Mouse (Mus musculus): ENCODE measurements around the gene Mllt6.
"Not testable (repeated sequence)": the region's sequence is repeated elsewhere in the genome, so short reads cannot be mapped to it uniquely, and the experiment has no call there.

Gene Mllt6

DNA sequence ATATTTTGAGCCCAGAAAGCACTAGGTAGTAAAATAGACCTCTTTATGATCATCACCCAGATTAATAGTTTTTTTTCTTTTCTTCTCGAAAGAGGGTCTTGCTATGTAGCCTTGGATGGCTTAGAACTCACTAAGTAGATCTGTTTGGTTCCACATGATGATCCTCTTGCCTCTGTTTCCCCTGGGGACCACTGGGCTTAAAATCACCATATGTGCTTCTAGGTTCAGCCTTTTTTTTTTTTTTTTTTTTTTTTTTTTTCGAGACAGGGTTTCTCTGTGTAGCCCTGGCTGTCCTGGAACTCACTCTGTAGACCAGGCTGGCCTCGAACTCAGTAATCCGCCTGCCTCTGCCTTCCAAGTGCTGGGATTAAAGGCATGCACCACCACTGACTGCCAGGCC is 14.7 kb upstream of the Mllt6 start:
- not testable (repeated sequence) for DNase-seq (ENCODE audit: low spot score in 2 of 2)

- DNase-seq (ENCODE audit: low spot score in 2 of 2), result no peak
These were observed 12.9 kb upstream of the Mllt6 start for GRCm38 (mm10) chr11:97650341-97650740.

DNA sequence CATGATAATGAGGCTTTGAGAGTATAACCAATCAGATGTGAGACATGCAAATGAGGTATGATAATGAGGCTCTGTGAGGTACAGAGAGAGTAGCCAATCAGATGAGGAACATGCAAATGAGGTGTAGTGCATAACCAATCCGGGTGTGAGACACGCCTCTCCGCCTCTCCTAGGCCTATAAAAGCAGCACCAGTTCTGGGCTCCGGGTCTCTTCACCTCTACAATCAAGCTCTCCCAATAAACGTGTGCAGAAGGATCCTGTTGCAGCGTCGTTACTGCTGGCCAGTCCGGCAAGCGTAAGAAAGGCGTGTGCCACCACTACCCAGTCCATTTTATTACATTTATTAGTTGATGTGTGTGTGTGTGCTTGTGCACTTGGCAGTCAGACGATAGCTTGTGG is 9.8 kb upstream of the Mllt6 start:
- DNase-seq (ENCODE audit: low spot score in 2 of 2), result not testable (repeated sequence)

- DNase-seq (ENCODE audit: low spot score in 2 of 2), result no peak
These were observed 9.0 kb upstream of the Mllt6 start for GRCm38 (mm10) chr11:97654210-97654609.

DNA sequence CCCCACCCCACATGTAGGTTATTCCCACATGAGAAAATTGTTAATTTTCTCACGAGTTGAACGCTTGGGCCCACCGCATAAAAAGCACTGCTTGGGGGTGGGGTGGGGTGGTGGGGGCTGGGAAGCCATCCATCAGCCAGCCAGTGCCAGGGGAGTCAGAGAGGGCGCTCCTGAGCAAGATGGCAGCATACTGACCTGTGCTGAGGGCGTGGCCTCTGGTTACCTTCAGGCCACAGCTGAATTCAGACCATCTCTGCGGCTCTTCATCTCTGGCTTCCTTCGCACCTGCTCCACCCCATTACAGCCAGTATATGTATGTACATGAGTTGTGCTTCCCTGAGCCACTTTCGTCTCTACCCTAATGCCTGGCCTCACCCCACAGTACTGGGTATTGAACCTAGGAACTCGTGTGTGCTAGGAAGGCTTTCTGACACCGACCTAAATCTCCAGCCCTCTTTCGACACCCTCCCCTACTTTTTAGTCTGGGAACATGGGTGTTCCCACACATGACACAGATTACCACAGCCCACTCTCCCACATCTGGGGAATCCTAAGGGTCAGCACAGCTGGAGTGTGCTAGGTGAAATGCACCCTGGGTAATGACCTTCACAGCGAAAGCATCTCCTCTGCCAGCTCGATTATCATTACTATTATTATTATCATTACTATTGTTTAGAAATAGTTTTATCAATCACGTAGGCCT is 6.8 kb upstream of the Mllt6 start:
- DNase-seq (ENCODE audit: low spot score in 2 of 2), result no peak

GRCm38 (mm10) chr11:97657184-97657945 is 5.8 kb upstream of the Mllt6 start:
- no peak for DNase-seq (ENCODE audit: low spot score in 2 of 2)

DNA sequence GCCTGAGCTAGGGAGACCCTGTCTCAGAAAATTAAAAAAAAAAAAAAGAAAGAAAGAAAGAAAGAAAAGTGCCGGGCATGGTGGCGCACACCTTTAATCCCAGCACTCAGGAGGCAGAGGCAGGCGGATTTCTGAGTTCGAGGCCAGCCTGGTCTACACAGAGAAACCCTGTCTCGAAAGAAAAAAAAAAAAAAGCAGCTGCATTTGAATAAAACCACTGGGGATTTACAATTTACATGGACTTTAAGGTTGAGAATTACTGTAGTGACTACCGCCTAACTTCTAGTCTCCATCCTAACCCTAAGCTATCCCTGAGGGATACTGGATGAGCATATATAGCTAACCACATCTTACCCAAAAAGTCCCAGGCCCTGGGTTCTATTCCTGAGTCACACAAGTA is 5.2 kb upstream of the Mllt6 start:
- DNase-seq (ENCODE audit: low spot score in 2 of 2), result not testable (repeated sequence)

DNA sequence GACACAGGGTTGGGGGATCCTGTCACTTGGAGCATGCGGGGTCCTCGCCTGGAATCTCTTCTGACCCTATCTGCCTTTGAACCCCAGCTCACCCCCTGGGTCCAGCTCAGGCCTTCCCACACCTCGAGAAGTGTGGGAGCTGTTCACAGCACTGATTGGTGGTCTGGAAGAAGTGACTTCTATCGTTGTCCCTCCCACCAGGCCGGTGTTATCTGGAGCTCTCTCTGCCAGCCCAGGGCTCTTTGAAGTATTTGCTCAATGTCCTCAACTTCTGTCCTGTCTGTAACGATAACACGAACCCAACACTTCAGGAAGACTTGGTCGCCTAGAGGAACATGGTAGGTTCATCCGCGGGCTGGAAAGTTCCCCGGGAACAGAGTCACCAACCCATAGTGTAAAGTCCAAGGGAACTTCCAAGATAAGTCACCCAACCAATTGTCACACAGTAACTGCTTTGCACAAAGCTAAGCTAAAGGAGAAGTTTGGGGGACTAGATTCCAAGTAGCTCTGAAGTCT is 4.4 kb upstream of the Mllt6 start:
- no peak for DNase-seq (ENCODE audit: low spot score in 2 of 2)

DNA sequence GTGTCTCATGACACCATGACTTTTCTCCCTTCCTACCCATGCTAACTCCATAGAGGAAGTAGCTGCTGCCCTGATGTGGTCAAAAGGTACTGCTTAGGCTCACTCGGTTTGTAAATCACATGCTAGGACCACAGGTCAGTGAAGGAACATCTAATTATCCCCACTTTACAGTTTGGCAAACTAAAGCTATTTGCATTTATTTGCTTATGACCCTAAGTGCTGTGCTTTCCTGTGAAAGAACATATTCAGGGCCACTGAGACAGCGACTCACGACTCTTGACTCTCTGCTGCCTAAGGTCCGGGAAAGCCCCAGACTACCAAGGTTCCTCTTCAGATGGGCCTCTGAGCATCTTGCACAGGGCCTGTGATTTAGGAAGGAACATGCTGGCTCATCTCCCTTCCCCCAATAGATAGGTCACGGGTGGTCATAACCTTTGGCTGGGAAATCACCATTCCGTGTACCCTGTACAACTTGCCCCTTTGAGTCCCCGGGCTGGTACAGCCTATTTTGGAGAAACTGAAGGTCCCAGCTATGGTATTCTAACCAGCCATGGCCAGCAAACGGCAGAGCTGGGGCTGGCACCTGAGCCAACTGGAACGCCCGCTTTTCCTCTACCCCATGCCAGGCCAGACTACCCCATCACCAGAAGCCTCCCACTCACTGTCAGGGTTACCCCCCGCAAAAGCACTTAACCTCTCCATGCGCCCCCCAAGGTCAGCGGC is 3.8 kb upstream of the Mllt6 start:
- no peak for DNase-seq (ENCODE audit: low spot score in 2 of 2)

GRCm38 (mm10) chr11:97659990-97660714 is 3.1 kb upstream of the Mllt6 start:
- DNase-seq (ENCODE audit: low spot score in 2 of 2), result peak; percentile 70 to 77

- no peak for DNase-seq (ENCODE audit: low spot score in 2 of 2)
These were observed 2.2 kb upstream of the Mllt6 start for GRCm38 (mm10) chr11:97660734-97661647.

DNA sequence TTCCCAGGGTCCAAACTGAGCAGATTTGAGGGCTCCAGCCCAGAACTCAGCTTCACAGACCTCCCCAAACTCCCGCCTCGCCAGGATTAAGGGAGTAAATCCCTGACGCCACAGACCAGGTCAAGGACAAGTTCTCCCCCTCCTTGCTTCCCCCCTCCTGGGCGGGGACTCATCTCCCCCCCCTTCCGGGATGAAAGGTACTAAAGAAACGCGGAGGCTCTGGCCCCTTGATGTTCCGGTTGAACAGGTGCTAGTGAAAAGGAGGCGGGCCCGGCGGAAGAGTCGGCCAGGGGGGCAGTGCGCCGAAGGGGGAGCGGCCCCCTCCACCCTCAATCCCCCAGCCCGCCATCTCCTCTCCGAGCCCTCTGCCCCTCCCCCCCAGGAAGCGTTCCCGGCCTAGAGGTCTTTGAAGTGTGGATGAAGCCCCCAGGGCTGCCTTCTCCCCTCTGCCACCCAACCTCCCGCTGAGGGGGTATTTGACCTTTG is 1.5 kb upstream of the Mllt6 start:
- no peak for DNase-seq (ENCODE audit: low spot score in 2 of 2)

DNA sequence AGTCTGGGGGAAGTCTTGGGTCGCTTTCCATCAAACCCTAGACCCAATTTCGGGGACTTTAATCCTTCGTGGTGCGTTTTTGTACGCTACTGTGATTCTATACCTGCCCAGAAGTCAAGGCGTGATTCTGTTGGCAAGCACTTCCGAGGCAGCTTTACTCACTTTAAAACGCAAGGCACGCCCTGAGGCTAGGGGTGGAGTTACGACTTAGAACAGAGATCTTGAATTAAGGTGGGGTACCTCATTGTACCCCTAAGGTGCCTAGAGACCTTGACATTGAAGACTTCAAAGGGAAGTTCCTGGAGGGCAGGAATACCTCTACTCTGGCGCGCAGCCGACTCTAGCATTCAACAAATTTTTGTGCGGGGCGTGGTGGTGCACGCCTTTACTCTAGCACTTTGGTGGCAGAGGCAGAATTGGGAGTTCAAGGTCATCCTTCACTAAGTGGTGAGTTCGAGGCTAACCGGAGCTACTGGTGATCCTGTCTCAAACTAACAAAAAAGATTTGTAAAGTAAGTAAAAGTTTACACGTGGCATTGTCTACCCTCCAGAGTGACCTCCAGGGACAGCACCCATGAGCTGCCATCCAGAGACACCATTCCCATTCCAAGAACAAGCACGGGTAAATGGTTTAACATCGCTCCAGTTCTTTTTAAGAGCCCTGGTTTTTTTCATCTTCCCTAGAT is 864 bp upstream of the Mllt6 start:
- no peak for DNase-seq (ENCODE audit: low spot score in 2 of 2)

- DNase-seq (ENCODE audit: low spot score in 2 of 2), result no peak
These were observed 519 bp downstream of the Mllt6 start for GRCm38 (mm10) chr11:97663528-97664338.

GRCm38 (mm10) chr11:97664339-97664665 is 1.1 kb downstream of the Mllt6 start:
- no peak for DNase-seq (ENCODE audit: low spot score in 2 of 2)

DNA sequence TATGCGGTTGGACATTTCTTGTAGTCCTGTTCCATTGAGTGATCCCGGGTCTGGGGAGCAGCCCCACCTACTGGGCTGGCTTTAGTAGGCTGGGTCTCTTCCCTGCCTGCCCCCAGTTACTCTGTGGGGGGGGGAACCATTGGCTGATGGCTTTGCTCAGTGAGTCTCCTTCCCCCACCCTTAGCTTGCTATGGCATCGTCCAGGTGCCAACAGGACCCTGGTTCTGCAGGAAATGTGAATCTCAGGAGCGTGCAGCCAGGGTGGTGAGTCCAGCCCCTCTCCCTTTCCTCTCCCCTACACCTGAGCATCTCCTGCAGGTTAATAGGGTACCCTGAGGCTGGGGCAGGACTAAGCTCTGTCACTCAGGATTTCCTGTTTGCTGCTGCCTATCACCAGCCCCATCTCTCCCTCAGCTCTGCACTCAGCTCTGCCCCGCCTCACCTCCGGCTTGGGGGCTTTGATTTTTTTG is 1.6 kb downstream of the Mllt6 start:
- DNase-seq (ENCODE audit: low spot score in 2 of 2), result no peak

DNA sequence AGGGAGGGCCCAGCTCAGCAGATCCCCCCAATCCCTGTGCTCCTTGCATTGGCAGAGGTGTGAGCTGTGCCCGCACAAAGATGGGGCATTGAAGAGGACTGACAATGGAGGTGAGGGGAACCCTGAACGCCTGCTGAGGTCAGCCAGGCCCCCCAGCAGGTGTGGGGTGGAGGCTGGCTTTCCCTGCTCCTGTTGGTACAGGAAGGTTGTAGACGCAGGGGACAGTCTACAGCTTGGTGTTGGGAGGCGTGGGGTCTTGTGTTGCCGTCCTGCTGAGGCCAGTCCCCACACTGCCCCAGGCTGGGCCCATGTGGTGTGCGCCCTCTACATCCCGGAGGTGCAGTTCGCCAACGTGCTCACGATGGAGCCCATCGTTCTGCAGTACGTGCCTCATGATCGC is 2.2 kb downstream of the Mllt6 start:
- DNase-seq (ENCODE audit: low spot score in 2 of 2), result no peak

GRCm38 (mm10) chr11:97666221-97666620 is 3.0 kb downstream of the Mllt6 start:
- no peak for DNase-seq (ENCODE audit: low spot score in 2 of 2)

DNA sequence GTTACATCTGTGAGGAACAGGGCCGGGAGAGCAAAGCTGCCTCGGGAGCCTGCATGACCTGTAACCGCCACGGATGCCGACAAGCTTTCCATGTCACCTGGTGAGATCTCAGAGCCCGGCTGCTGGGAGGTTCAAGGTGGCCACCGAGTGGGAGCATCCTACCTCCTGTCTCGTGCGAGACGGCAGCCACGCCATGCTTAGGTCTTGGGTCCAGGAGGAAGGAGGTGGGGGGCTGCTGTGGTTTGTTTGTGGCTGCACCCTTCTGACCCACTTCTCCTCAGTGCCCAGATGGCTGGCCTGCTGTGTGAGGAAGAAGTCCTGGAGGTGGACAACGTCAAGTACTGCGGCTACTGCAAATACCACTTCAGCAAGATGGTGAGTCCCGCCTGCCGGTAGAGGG is 3.6 kb downstream of the Mllt6 start:
- DNase-seq (ENCODE audit: low spot score in 2 of 2), result no peak
